Mouse (Mus musculus): ENCODE results near the gene Smok2a.
"Not testable (repeated sequence)": the region's sequence is repeated elsewhere in the genome, so short reads cannot be mapped to it uniquely, and the experiment has no call there.

Smok2a gene

GRCm38 (mm10) chr17:13240807-13241727 is 20.1 kb downstream of the Smok2a start:
- H3K4me3 ChIP-seq (replicated peaks; ENCODE audit: low read length); H3K4me1 ChIP-seq (replicated peaks; ENCODE audit: low read depth, low read length): not testable (repeated sequence)

GRCm38 (mm10) chr17:13254786-13255185 is 33.8 kb downstream of the Smok2a start:
- not testable (repeated sequence) for H3K4me1 ChIP-seq (replicated peaks; ENCODE audit: low read depth, low read length); H3K4me3 ChIP-seq (replicated peaks; ENCODE audit: low read length); H3K9me3 ChIP-seq (ENCODE audit: low read length); H3K36me3 ChIP-seq (ENCODE audit: insufficient read depth, low read length); H3K27me3 ChIP-seq (ENCODE audit: insufficient read depth, low read length)

More at GRCm38 (mm10) chr17:13240807-13241727, 20.1 kb downstream of the Smok2a start:
- H3K36me3 ChIP-seq (ENCODE audit: insufficient read depth, low read length); H3K27me3 ChIP-seq (ENCODE audit: insufficient read depth, low read length): not testable (repeated sequence)
- peaks cover 31% of the 10 kb centered on the region for H3K9me3 ChIP-seq (ENCODE audit: low read length)

All from E14TG2a.4 (cell line).